Mouse (Mus musculus) kidney, embryonic 16.5 days (tissue): ENCODE results near the gene Hmgb2. TPM values are rescaled to one million over a fixed set of nuclear protein-coding genes. Genes with fewer than 3 reads are reported as not detected.

Experiments used
- ATAC-seq: fragments of 200-750 bp; cut with Nextera tagmentation; 2 replicates; pipeline ENCODE4 v1.8.0; 2017; ENCODE audit warnings: moderate TSS enrichment; ENCODE audit not compliant: low FRiP score, low TSS enrichment
- H3K27ac ChIP-seq: fragments of 300-500 bp; sonication (generic); 2 replicates; pipeline ENCODE4 v1.5.1; 2014; ENCODE audit warnings: low read length
- H3K27me3 ChIP-seq: fragments of 300-500 bp; sonication (generic); 2 replicates; pipeline ENCODE4 v1.6.1; 2014; ENCODE audit warnings: low read length, control low read depth, mixed read lengths; ENCODE audit not compliant: insufficient read depth
- H3K36me3 ChIP-seq: fragments of 300-500 bp; sonication (generic); 2 replicates; pipeline ENCODE4 v1.6.1; 2014; ENCODE audit warnings: low read length, control low read depth, mixed read lengths; ENCODE audit not compliant: insufficient read depth
- H3K4me1 ChIP-seq: fragments of 300-500 bp; sonication (generic); 2 replicates; pipeline ENCODE4 v1.6.1; 2014; ENCODE audit warnings: low read length, control low read depth, mixed read lengths; ENCODE audit not compliant: insufficient read depth
- H3K4me2 ChIP-seq: fragments of 300-500 bp; sonication (generic); replicated peaks from 2 replicates; pipeline ENCODE4 v1.6.1; 2014; ENCODE audit warnings: low read depth, low read length
- H3K4me3 ChIP-seq: fragments of 300-500 bp; sonication (generic); 2 replicates; pipeline ENCODE4 v1.5.1; 2014; ENCODE audit warnings: mild to moderate bottlenecking, low read length
- H3K9ac ChIP-seq: fragments of 300-500 bp; sonication (generic); replicated peaks from 2 replicates; pipeline ENCODE4 v1.6.1; 2014; ENCODE audit warnings: low read length
- H3K9me3 ChIP-seq: fragments of 300-500 bp; sonication (generic); 2 replicates; pipeline ENCODE4 v1.6.1; 2016; ENCODE audit warnings: low read length, control low read depth
- WGBS: fragments of 180-500 bp; shearing (Covaris S2); extraction: QIAGEN DNeasy Blood & Tissue Kit; methylation state at CpG from one replicate; pipeline ENCODE4 v1.1.7; 2014; 5-methylcytosine and 5-hydroxymethylcytosine counted together
- polyA plus RNA-seq: library from polyadenylated mRNA; unstranded; fragments of >200 nt; fragmentation: Nextera tagmentation; extraction: Ambion mirVana; gene quantifications from 2 replicates; pipeline ENCODE4 v1.2.1, GENCODE M21; 2015

Gene Hmgb2
- polyA plus RNA-seq, 1 experiment from 2014 or later: 309 TPM

- no peaks in the 10 kb centered on the region for H3K9me3 ChIP-seq
- no peak overlapping the region for H3K9ac ChIP-seq
- 93% methylated on average over 1 of the region's 1 CpGs for WGBS
- H3K27me3 ChIP-seq: no peaks in the 10 kb centered on the region
- no peak for ATAC-seq
- no peak overlapping the region for H3K4me2 ChIP-seq
- H3K27ac ChIP-seq: no peak overlapping the region
- 0 out of 2 replicates have a peak, but pooled peaks cover 3% of the 10 kb centered on the region for H3K4me1 ChIP-seq
- peaks cover 5% of the 10 kb centered on the region; the same call in 1 of the 2 replicates for H3K36me3 ChIP-seq
- no peak overlapping the region for H3K4me3 ChIP-seq
These were observed 16.3 kb downstream of the Hmgb2 start for GRCm38 (mm10) chr8:57528036-57528435.

- Histone ChIP-seq H3K27ac (no peak overlapping the region), H3K4me1 (0 out of 2 replicates have a peak, but pooled peaks cover 3% of the 10 kb centered on the region), H3K9me3 (peaks cover 2% of the 10 kb centered on the region; the same call in 1 of the 2 replicates), H3K27me3 (no peaks in the 10 kb centered on the region), H3K36me3 (peaks cover 9% of the 10 kb centered on the region), H3K4me3 (peak overlapping the region; percentile 16; the same call in 1 of the 2 replicates), H3K4me2 (peak overlapping the region; percentile 33; the same call in 1 of the 2 replicates), H3K9ac (0 out of 2 replicates have a peak overlapping the region, but pooled peaks have one; percentile 1)
- 92% methylated on average over 13 of the region's 13 CpGs for WGBS
- ATAC-seq: no peak
These were observed 18.5 kb downstream of the Hmgb2 start for GRCm38 (mm10) chr8:57530238-57530637.

- Histone ChIP-seq H3K27me3 (no peaks in the 10 kb centered on the region), H3K4me2 (peak overlapping the region; percentile 33), H3K9ac (0 out of 2 replicates have a peak overlapping the region, but pooled peaks have one; percentile 1), H3K4me3 (peak overlapping the region; percentile 16), H3K4me1 (0 out of 2 replicates have a peak, but pooled peaks cover 3% of the 10 kb centered on the region), H3K27ac (no peak overlapping the region), H3K36me3 (peaks cover 13% of the 10 kb centered on the region), H3K9me3 (peaks cover 3% of the 10 kb centered on the region; the same call in 1 of the 2 replicates)
- ATAC-seq: peak; percentile 66; the same call in 1 of the 2 replicates
- 26% methylated on average over 15 of the region's 15 CpGs for WGBS
These were observed 19.1 kb downstream of the Hmgb2 start for GRCm38 (mm10) chr8:57530666-57531349.

GRCm38 (mm10) chr8:57532223-57532622 is 20.5 kb downstream of the Hmgb2 start:
- 64% methylated on average over 2 of the region's 2 CpGs for WGBS
- Histone ChIP-seq H3K9me3 (peaks cover 3% of the 10 kb centered on the region; the same call in 1 of the 2 replicates), H3K4me1 (0 out of 2 replicates have a peak, but pooled peaks cover 3% of the 10 kb centered on the region), H3K9ac (no peak overlapping the region), H3K27ac (no peak overlapping the region), H3K4me2 (no peak overlapping the region), H3K4me3 (no peak overlapping the region), H3K27me3 (no peaks in the 10 kb centered on the region), H3K36me3 (peaks cover 14% of the 10 kb centered on the region)
- ATAC-seq: no peak

- ATAC-seq: no peak
- Histone ChIP-seq H3K36me3 (peaks cover 14% of the 10 kb centered on the region), H3K9me3 (peaks cover 3% of the 10 kb centered on the region; the same call in 1 of the 2 replicates), H3K27me3 (no peaks in the 10 kb centered on the region), H3K9ac (no peak overlapping the region), H3K27ac (no peak overlapping the region), H3K4me2 (no peak overlapping the region), H3K4me1 (0 out of 2 replicates have a peak, but pooled peaks cover 3% of the 10 kb centered on the region), H3K4me3 (no peak overlapping the region)
- 92% methylated on average over 4 of the region's 4 CpGs for WGBS
These were observed 21.4 kb downstream of the Hmgb2 start for GRCm38 (mm10) chr8:57533106-57533505.

- Histone ChIP-seq H3K4me1 (0 out of 2 replicates have a peak, but pooled peaks cover 3% of the 10 kb centered on the region), H3K9ac (no peak overlapping the region), H3K27ac (no peak overlapping the region), H3K4me3 (no peak overlapping the region), H3K4me2 (no peak overlapping the region), H3K27me3 (no peaks in the 10 kb centered on the region), H3K9me3 (peaks cover 3% of the 10 kb centered on the region; the same call in 1 of the 2 replicates), H3K36me3 (peaks cover 14% of the 10 kb centered on the region)
- no peak for ATAC-seq
- WGBS: 68% methylated on average over 4 of the region's 4 CpGs
These were observed 22.8 kb downstream of the Hmgb2 start for GRCm38 (mm10) chr8:57534495-57534894.

GRCm38 (mm10) chr8:57536167-57536566 is 24.5 kb downstream of the Hmgb2 start:
- H3K36me3 ChIP-seq: peaks cover 14% of the 10 kb centered on the region
- WGBS: 95% methylated on average over 6 of the region's 6 CpGs
- H3K4me3 ChIP-seq: no peak overlapping the region
- ATAC-seq: no peak
- H3K27me3 ChIP-seq: no peaks in the 10 kb centered on the region
- H3K4me2 ChIP-seq: no peak overlapping the region
- no peaks in the 10 kb centered on the region for H3K4me1 ChIP-seq
- peaks cover 3% of the 10 kb centered on the region; the same call in 1 of the 2 replicates for H3K9me3 ChIP-seq
- no peak overlapping the region for H3K27ac ChIP-seq
- no peak overlapping the region for H3K9ac ChIP-seq

- no peak for ATAC-seq
- Histone ChIP-seq H3K27ac (no peak overlapping the region), H3K9ac (no peak overlapping the region)
These were observed 26.9 kb downstream of the Hmgb2 start for GRCm38 (mm10) chr8:57538601-57539000.

GRCm38 (mm10) chr8:57540110-57540838 is 28.6 kb downstream of the Hmgb2 start:
- Histone ChIP-seq H3K4me1 (peaks cover 4% of the 10 kb centered on the region; the same call in 1 of the 2 replicates), H3K9me3 (peaks cover under 1% of the 10 kb centered on the region; the same call in 1 of the 2 replicates), H3K4me2 (no peak overlapping the region), H3K27ac (no peak overlapping the region), H3K4me3 (no peak overlapping the region), H3K36me3 (peaks cover 9% of the 10 kb centered on the region), H3K27me3 (no peaks in the 10 kb centered on the region), H3K9ac (no peak overlapping the region)
- ATAC-seq: peak; percentile 54
- WGBS: 44% methylated on average over 12 of the region's 12 CpGs

More at GRCm38 (mm10) chr8:57538601-57539000, 26.9 kb downstream of the Hmgb2 start:
- H3K9me3 ChIP-seq: peaks cover 3% of the 10 kb centered on the region; the same call in 1 of the 2 replicates
- no peak overlapping the region for H3K4me3 ChIP-seq
- H3K4me1 ChIP-seq: no peaks in the 10 kb centered on the region
- H3K27me3 ChIP-seq: no peaks in the 10 kb centered on the region
- peaks cover 14% of the 10 kb centered on the region for H3K36me3 ChIP-seq
- WGBS: 87% methylated on average over 7 of the region's 7 CpGs
- no peak overlapping the region for H3K4me2 ChIP-seq
